Mouse (Mus musculus): ENCODE results near the gene Mcidas.

The Mcidas gene

GRCm38 (mm10) chr13:112993531-112994152 is at the start of gene Mcidas:
TSS of gene Mcidas (plus strand) at chr13:112993845.
- no peaks in the 10 kb centered on the region for H3K36me3 ChIP-seq (ENCODE audit: insufficient read depth, low read length)
- peak within 1 kb of the TSS; percentile 84 for H3K4me3 ChIP-seq (replicated peaks; ENCODE audit: low read length)
- peaks cover 36% of the 10 kb centered on the region for H3K4me1 ChIP-seq (replicated peaks; ENCODE audit: low read depth, low read length)
- H3K27me3 ChIP-seq (ENCODE audit: insufficient read depth, low read length): peaks cover 94% of the 10 kb centered on the region
- H3K9me3 ChIP-seq (ENCODE audit: low read length): no peaks in the 10 kb centered on the region
- TF ChIP-seq CTCF (conservative IDR thresholded peaks at IDR 0.05; ENCODE audit: low read length): no peak
- no peak for TF ChIP-seq POU5F1 (IDR thresholded peaks at IDR 0.05; ENCODE audit: borderline replicate concordance, low read length)
- no peak for TF ChIP-seq NANOG (IDR thresholded peaks at IDR 0.05; ENCODE audit: borderline replicate concordance, low read length)

- TF ChIP-seq POU5F1 (IDR thresholded peaks at IDR 0.05; ENCODE audit: borderline replicate concordance, low read length) (no peak), CTCF (conservative IDR thresholded peaks at IDR 0.05; ENCODE audit: low read length) (no peak), NANOG (IDR thresholded peaks at IDR 0.05; ENCODE audit: borderline replicate concordance, low read length) (no peak)
- H3K4me1 ChIP-seq (replicated peaks; ENCODE audit: low read depth, low read length): peaks cover 29% of the 10 kb centered on the region
- peaks cover 91% of the 10 kb centered on the region for H3K36me3 ChIP-seq (ENCODE audit: insufficient read depth, low read length)
- H3K4me3 ChIP-seq (replicated peaks; ENCODE audit: low read length): no peak overlapping the region
- no peaks in the 10 kb centered on the region for H3K27me3 ChIP-seq (ENCODE audit: insufficient read depth, low read length)
- H3K9me3 ChIP-seq (ENCODE audit: low read length): no peaks in the 10 kb centered on the region
These were observed 48.3 kb upstream of the Mcidas start for GRCm38 (mm10) chr13:112945312-112945711.

- no peak overlapping the region for H3K4me3 ChIP-seq (replicated peaks; ENCODE audit: low read length)
- no peaks in the 10 kb centered on the region for H3K9me3 ChIP-seq (ENCODE audit: low read length)
- H3K36me3 ChIP-seq (ENCODE audit: insufficient read depth, low read length): peaks cover 91% of the 10 kb centered on the region
- H3K4me1 ChIP-seq (replicated peaks; ENCODE audit: low read depth, low read length): peaks cover 29% of the 10 kb centered on the region
- TF ChIP-seq NANOG (IDR thresholded peaks at IDR 0.05; ENCODE audit: borderline replicate concordance, low read length) (no peak), POU5F1 (IDR thresholded peaks at IDR 0.05; ENCODE audit: borderline replicate concordance, low read length) (no peak), CTCF (conservative IDR thresholded peaks at IDR 0.05; ENCODE audit: low read length) (no peak)
- no peaks in the 10 kb centered on the region for H3K27me3 ChIP-seq (ENCODE audit: insufficient read depth, low read length)
These were observed 47.7 kb upstream of the Mcidas start for GRCm38 (mm10) chr13:112945900-112946299.

GRCm38 (mm10) chr13:112954067-112954466 is 39.6 kb upstream of the Mcidas start:
- TF ChIP-seq POU5F1 (IDR thresholded peaks at IDR 0.05; ENCODE audit: borderline replicate concordance, low read length) (no peak), NANOG (IDR thresholded peaks at IDR 0.05; ENCODE audit: borderline replicate concordance, low read length) (no peak), CTCF (conservative IDR thresholded peaks at IDR 0.05; ENCODE audit: low read length) (no peak)
- Histone ChIP-seq H3K27me3 (ENCODE audit: insufficient read depth, low read length) (no peaks in the 10 kb centered on the region), H3K4me3 (replicated peaks; ENCODE audit: low read length) (no peak overlapping the region), H3K4me1 (replicated peaks; ENCODE audit: low read depth, low read length) (no peaks in the 10 kb centered on the region), H3K36me3 (ENCODE audit: insufficient read depth, low read length) (peaks cover 93% of the 10 kb centered on the region), H3K9me3 (ENCODE audit: low read length) (no peaks in the 10 kb centered on the region)

- TF ChIP-seq POU5F1 (IDR thresholded peaks at IDR 0.05; ENCODE audit: borderline replicate concordance, low read length) (no peak), CTCF (conservative IDR thresholded peaks at IDR 0.05; ENCODE audit: low read length) (no peak), NANOG (IDR thresholded peaks at IDR 0.05; ENCODE audit: borderline replicate concordance, low read length) (no peak)
- Histone ChIP-seq H3K9me3 (ENCODE audit: low read length) (no peaks in the 10 kb centered on the region), H3K36me3 (ENCODE audit: insufficient read depth, low read length) (peaks cover 96% of the 10 kb centered on the region), H3K27me3 (ENCODE audit: insufficient read depth, low read length) (no peaks in the 10 kb centered on the region), H3K4me1 (replicated peaks; ENCODE audit: low read depth, low read length) (no peaks in the 10 kb centered on the region), H3K4me3 (replicated peaks; ENCODE audit: low read length) (no peak overlapping the region)
These were observed 30.6 kb upstream of the Mcidas start for GRCm38 (mm10) chr13:112963081-112963480.

GRCm38 (mm10) chr13:112964421-112964820 is 29.2 kb upstream of the Mcidas start:
- Histone ChIP-seq H3K4me1 (replicated peaks; ENCODE audit: low read depth, low read length) (no peaks in the 10 kb centered on the region), H3K4me3 (replicated peaks; ENCODE audit: low read length) (no peak overlapping the region), H3K36me3 (ENCODE audit: insufficient read depth, low read length) (peaks cover 94% of the 10 kb centered on the region), H3K27me3 (ENCODE audit: insufficient read depth, low read length) (no peaks in the 10 kb centered on the region), H3K9me3 (ENCODE audit: low read length) (no peaks in the 10 kb centered on the region)
- TF ChIP-seq POU5F1 (IDR thresholded peaks at IDR 0.05; ENCODE audit: borderline replicate concordance, low read length) (no peak), CTCF (conservative IDR thresholded peaks at IDR 0.05; ENCODE audit: low read length) (no peak), NANOG (IDR thresholded peaks at IDR 0.05; ENCODE audit: borderline replicate concordance, low read length) (no peak)

- Histone ChIP-seq H3K4me3 (replicated peaks; ENCODE audit: low read length) (no peak overlapping the region), H3K9me3 (ENCODE audit: low read length) (no peaks in the 10 kb centered on the region), H3K27me3 (ENCODE audit: insufficient read depth, low read length) (no peaks in the 10 kb centered on the region), H3K36me3 (ENCODE audit: insufficient read depth, low read length) (peaks cover 72% of the 10 kb centered on the region), H3K4me1 (replicated peaks; ENCODE audit: low read depth, low read length) (0 out of 2 replicates have a peak, but pooled peaks cover 6% of the 10 kb centered on the region)
- TF ChIP-seq CTCF (conservative IDR thresholded peaks at IDR 0.05; ENCODE audit: low read length) (no peak), POU5F1 (IDR thresholded peaks at IDR 0.05; ENCODE audit: borderline replicate concordance, low read length) (no peak), NANOG (IDR thresholded peaks at IDR 0.05; ENCODE audit: borderline replicate concordance, low read length) (no peak)
These were observed 26.4 kb upstream of the Mcidas start for GRCm38 (mm10) chr13:112967267-112967666.

GRCm38 (mm10) chr13:112976720-112977119 is 16.9 kb upstream of the Mcidas start:
- TF ChIP-seq POU5F1 (IDR thresholded peaks at IDR 0.05; ENCODE audit: borderline replicate concordance, low read length) (no peak), NANOG (IDR thresholded peaks at IDR 0.05; ENCODE audit: borderline replicate concordance, low read length) (no peak), CTCF (conservative IDR thresholded peaks at IDR 0.05; ENCODE audit: low read length) (no peak)
- H3K27me3 ChIP-seq (ENCODE audit: insufficient read depth, low read length): peaks cover 50% of the 10 kb centered on the region
- H3K9me3 ChIP-seq (ENCODE audit: low read length): no peaks in the 10 kb centered on the region
- peak overlapping the region; percentile 45 for H3K4me3 ChIP-seq (replicated peaks; ENCODE audit: low read length)
- H3K4me1 ChIP-seq (replicated peaks; ENCODE audit: low read depth, low read length): peaks cover 17% of the 10 kb centered on the region
- no peaks in the 10 kb centered on the region for H3K36me3 ChIP-seq (ENCODE audit: insufficient read depth, low read length)
